Mouse (Mus musculus) left cerebral cortex, adult 2 months (tissue): Measurements from ENCODE around the gene App. TPM values are rescaled to one million over a fixed set of nuclear protein-coding genes. Genes with fewer than 3 reads are reported as not detected.

ENCODE experiments used
- DNase-seq, 2 experiments: peaks; one replicate each; pipeline ENCODE4 v3.0.0; 2021 to 2022; ENCODE audit warnings: low spot score in 2 of 2, mixed read lengths in 1 of 2; ENCODE audit errors: extremely low spot score in 1 of 2
- H3K27ac ChIP-seq: fragments of 200-600 bp; 2 replicates; pipeline ENCODE4 v1.8.1; 2022
- H3K4me3 ChIP-seq: fragments of 200-600 bp; 2 replicates; pipeline ENCODE4 v1.8.1; 2022
- CTCF ChIP-seq: fragments of 200-600 bp; IDR thresholded peaks from 2 replicates; pipeline ENCODE4 v1.8.1; 2022; ENCODE audit warnings: antibody characterized with exemption, mild to moderate bottlenecking, moderate library complexity
- intact Hi-C: fragments of 180-260 bp; cut with DNase I; formaldehyde crosslinking; loops from one replicate; pipeline ENCODE4 v1.15.1; 2025
- total RNA-seq, 2 experiments: library from RNA; stranded (reverse); gene quantifications; 2 replicates each; pipeline ENCODE4 v1.2.3; 2021

The App gene
- total RNA-seq, 2 experiments from 2014 or later, result 1,405 to 1,415 TPM

DNA sequence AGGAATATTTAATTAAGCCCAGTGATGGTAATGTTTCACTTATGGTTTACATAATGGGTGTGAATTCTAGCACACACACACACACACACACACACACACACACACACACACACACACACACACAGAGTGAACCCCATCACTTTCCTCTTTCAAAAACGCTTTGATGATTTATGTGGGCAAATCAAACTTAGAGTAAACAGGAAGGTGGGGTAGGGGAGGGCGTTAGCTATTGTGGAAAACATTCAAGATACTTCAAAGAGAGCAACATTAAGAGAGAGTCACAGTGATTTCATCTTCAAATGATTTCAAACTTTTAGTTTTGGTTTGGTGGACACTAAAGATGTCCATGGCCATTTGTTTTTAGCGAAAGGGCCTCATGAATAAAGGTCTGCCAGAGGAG, 191.0 kb downstream of the App start:
- TF ChIP-seq CTCF, result no peak
- intact Hi-C loops, result no loop called here
- Histone ChIP-seq H3K27ac (no peak overlapping the region; the same call in 1 of the 2 replicates), H3K4me3 (no peak overlapping the region)
- DNase-seq, result no peak

DNA sequence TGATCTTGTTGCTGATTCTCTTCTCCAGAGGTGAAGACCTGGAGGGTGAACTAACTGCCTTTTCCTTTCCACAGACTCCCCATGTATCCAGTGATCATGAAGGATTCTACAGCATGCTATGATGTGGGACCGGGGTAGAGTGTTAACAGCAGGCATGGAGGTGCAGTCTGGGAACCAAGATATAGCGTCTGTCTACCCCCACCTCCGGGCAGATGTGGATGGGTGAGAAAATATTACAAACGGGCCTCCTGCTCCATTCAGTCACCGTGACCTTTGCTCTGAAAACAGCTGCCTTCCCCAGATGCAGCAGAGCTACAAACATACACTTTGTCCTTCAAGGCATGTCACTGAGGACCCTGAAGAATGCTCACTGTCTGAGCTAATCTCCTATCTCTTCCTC, 195.0 kb downstream of the App start:
- intact Hi-C loops, result no loop called here
- TF ChIP-seq CTCF, result no peak
- DNase-seq, result no peak
- H3K27ac ChIP-seq, result no peak overlapping the region
- H3K4me3 ChIP-seq, result no peak overlapping the region

DNA sequence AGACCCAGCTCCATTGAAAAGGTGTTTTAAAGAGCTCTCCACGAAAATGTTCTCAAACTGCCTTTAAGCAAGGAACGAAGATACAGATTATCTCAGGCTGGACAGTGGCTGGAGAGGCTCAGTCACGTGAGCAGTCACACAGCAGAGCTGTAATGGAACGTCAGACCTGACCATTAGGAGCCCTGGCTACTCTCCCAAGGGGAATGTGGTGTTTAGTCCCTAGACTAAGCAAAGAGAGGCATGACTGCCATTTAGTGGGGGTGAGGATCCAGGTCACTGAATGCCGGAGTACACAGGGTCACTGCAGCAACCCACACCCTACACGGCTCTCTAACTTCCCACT, 199.4 kb downstream of the App start:
- Histone ChIP-seq H3K4me3 (no peak overlapping the region), H3K27ac (peak overlapping the region; percentile 38; the same call in 1 of the 2 replicates)
- no peak for TF ChIP-seq CTCF
- DNase-seq, result no peak
- intact Hi-C loops, result loop anchor here (5.0 kb wide), 1 partner anchor 198 kb away; the partner anchor contains the start of gene App

DNA sequence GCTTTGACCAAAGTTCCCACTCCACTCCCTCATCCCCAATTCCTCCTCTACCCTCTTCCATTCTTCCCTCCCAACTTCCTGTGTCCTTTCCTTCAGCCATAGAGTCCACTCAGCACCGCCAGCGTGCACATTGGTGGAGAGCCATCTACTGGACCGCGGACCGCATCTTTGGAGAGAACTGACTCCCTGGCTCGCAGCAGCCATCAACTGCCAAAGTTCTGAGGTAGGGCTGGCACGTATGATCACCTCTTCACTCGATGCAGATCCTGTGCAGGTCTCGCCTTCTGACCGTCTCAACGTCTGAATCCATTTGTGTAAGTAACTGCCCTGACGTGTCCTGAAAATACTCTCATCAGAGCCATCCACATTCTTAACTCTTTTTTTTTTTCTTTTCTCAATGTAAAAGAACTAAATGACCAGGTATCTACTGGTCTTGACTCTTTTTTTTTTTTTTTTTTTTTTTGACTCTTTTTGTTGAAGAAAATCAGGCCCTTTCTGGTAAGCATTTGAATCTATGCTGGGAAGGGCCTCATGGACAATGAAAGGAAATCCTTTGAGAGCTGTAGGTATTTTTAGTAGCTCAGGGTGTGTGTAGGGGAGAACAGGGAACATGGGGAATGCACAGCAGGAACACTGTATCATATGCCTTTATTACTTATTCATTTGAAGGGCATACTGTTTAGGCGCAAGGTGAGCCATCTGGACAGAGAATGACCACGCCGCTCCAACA, 200.0 kb downstream of the App start:
- no peak for DNase-seq
- Histone ChIP-seq H3K27ac (peak overlapping the region; percentile 38; the same call in 1 of the 2 replicates), H3K4me3 (no peak overlapping the region)
- no peak for TF ChIP-seq CTCF
- intact Hi-C loops, result loop anchor here (5.0 kb wide), 1 partner anchor 199 kb away; the partner anchor contains the start of gene App

DNA sequence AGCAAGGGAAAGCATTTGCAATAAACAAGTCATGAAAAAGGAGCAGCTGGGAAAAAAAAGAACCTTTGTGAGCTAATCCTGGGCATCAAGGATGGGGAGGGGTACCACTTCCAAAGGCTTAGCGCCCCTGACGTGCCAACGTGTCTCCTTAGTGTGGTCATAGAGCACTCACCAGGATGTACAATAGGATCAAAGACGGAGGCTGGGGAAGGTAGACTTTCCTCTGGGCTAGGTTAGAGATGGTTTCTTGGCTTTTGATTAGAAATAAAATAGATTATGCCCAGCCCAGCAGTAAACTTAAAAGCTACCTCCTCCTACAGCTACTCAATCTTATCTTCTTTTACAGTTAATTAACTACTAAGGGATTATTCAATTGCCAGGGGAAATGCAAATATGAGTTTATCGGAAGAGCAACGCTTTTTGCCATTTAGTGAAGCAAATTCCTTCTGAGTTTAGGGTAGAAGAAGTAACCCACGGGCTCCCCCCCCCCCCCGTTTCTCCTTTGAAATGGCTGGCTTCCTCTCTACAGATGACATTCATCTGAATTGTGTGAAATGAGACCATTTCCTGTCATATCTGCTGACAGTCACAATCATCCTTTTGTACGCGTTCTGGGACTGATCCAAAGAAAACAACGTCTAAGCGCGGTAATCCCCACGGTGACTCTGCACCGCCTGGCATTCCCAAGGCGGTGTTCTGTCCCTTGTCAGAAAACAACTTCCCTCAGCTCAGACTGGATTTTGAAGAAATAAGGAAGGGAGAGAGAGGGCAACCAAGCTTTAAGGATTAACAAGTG, 201.8 kb downstream of the App start:
- intact Hi-C loops, result loop anchor here (5.0 kb wide), 1 partner anchor 201 kb away; the partner anchor contains the start of gene App
- peak overlapping the region; percentile 73 for H3K27ac ChIP-seq
- H3K4me3 ChIP-seq, result no peak overlapping the region
- no peak for DNase-seq
- TF ChIP-seq CTCF, result no peak

DNA sequence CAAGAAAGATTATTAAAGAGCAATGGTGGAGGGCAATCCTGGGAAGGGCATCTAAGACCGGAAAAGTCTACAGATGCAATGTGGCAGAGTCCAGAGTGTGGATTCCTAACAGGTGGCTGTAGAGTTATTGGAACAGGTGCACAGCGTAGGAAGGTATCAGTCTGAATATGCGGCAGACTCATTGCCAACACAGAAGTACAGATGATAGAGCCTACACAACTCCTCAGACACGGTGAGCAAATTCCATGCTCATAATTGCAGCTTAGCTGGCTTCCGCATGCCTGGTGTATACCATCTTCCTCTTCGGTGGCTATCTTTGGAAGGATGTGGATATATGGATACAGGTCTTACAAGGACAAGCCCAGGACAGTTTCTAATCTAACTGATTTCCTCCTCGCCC, 204.5 kb downstream of the App start:
- DNase-seq, result no peak
- Histone ChIP-seq H3K4me3 (no peak overlapping the region), H3K27ac (peak overlapping the region; percentile 66)
- intact Hi-C loops, result loop anchor here (2.0 kb wide), 1 partner anchor 34 kb away; no protein-coding TSS in a partner anchor
- no peak for TF ChIP-seq CTCF

DNA sequence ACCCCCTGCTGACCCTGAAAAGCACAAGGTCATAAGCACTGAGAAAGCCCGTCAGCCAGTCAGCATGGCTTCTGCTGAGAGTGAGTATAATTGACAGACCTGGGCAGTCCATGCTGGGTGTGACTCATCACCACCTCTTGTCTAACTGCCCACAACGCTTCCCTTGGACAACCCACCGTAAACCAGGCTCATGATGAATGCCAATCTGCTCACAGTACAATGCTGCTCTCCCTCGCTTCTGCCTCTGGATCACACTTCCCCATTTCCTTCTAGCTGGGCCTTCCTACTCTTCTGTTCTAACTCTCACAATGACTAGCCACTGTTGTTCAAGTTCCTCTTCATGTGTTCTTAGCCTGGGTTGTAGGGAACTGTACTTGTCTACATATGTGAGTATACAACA, 206.6 kb downstream of the App start:
- H3K27ac ChIP-seq, result peak overlapping the region; percentile 44; the same call in 1 of the 2 replicates
- DNase-seq, result no peak

DNA sequence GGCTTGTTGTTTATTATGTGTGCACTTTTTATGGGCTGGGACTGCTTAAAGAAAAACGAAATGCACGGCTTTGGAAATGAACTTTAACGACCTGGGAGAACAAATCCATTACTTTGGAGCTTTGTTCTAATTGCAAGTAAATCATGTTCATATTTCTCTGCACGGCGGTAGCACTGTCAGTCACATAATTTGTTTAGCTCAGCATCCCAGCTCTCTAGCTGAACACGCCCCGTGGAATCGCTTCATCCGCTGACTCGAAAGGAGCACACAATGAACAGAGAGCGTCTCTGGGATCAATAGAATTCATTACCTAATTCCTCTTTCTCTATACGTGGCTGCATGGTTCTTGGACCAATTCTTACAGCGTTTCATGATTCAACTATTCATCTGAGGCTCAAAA, 207.5 kb downstream of the App start:
- no peak for TF ChIP-seq CTCF
- Histone ChIP-seq H3K4me3 (no peak overlapping the region), H3K27ac (peak overlapping the region; percentile 44; the same call in 1 of the 2 replicates)
- DNase-seq, result no peak
- intact Hi-C loops, result no loop called here

More for the DNA sequence above, 206.6 kb downstream of the App start:
- H3K4me3 ChIP-seq, result no peak overlapping the region
- intact Hi-C loops, result no loop called here
- TF ChIP-seq CTCF, result no peak

DNA sequence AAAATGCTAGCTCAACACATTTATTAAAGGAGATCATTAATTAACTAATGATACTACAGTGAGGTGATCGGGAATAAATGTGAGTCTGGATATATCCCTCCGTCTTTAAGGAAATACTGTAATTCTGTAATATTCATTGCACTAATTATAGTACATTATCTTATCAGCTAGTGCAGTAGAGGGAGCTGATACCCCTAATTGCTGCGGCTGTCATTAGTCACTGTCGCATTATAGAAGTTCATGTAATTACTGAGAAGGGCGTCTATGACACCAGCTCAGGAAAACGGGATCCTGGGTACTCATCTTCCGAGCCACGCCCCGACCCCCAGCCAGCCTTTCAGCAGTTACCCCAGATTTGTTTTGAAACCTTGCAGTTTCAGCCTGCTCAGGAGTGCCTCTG, 209.6 kb downstream of the App start:
- no peak for TF ChIP-seq CTCF
- no peak for DNase-seq
- H3K27ac ChIP-seq, result peak overlapping the region; percentile 65
- no peak overlapping the region for H3K4me3 ChIP-seq
- intact Hi-C loops, result no loop called here

DNA sequence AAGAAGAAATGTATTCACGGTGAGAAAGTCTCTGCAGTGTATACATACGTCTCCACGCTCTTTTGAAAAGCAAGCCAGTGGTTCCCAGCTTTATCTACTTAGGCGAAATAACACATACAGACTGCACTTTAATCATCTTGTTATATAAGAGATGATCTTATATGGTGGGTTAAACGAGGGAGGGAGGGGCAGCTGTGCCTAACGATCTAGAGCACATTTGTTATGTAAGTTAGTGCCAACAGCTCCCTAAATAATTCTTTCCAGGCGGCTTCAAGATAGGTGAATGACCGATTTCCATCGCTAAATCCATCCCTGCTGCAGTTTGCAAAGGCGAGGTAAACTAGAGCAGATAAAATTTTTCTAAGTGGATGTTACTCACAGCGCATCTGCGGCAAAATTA, 210.0 kb downstream of the App start:
- Histone ChIP-seq H3K4me3 (no peak overlapping the region), H3K27ac (peak overlapping the region; percentile 65)
- DNase-seq, result no peak
- intact Hi-C loops, result no loop called here
- no peak for TF ChIP-seq CTCF

DNA sequence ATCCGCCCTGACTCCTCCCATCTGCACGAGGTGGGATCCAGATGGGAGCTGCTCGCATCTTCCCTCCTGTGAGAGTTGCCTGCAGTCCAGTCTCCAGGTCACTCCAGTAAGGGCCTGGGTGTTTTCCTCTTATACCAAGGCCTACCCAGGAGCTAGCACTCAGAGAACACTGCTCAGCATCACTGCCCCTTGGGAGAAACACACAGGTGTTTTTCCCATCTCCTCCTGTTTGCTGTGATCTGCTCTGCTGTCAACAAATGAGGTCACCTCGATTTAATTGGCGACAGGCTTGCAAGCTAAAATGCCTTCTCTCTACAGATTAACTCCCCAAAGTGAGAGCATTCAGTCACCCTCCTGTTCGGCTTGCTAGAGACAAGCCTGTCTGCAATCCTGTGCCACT, 216.3 kb downstream of the App start:
- intact Hi-C loops, result no loop called here
- TF ChIP-seq CTCF, result no peak
- no peak for DNase-seq
- H3K4me3 ChIP-seq, result no peak overlapping the region
- H3K27ac ChIP-seq, result peak overlapping the region; percentile 34

DNA sequence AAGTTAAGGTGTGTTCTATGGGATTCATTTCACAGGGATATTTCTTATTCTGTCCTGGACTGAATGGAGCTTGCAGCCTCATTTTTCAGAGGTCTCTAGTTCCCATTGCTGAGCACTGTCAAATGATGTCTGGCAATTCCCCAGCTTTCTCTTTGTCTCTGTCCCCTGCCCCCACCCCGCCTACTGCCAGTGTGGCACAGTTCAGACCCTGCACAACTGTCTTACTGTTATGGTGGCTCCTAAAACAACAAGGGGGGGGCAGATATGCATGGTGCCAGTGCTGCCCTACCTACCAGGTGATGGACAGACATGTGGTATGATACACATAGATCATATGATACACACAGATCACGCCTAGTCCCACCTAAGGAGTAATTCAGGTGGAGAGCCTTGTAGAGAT, 216.9 kb downstream of the App start:
- DNase-seq, result no peak
- no peak for TF ChIP-seq CTCF
- intact Hi-C loops, result no loop called here
- Histone ChIP-seq H3K27ac (peak overlapping the region; percentile 34), H3K4me3 (no peak overlapping the region)
